Mouse (Mus musculus): ENCODE measurements at regions not wholly inside any gene's neighbourhood (a gene's known extent, or its start where the extent isn't known, plus 50 kb on each side); places are given as distances from the start of the nearest gene placed in this dataset.

DNA sequence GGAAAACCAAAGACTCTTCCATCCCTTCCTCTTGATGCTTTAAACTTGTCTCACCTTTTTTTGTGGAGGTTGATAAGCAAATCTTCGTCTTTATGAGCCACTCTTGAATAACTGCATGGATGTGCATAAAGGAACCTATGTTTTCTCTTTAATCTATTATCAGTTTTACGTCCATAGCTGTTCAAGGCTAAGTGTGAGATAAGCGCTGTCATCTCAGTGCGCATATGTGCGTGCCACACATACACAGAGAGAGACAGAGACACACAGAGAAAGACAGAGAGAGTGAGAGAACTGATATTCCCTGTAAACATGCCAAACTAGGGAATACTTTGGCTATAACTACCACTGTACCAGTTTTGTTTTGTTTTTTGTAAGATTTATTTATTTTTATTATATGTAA is 273.0 kb downstream of the Cd83 start:
- Histone ChIP-seq H3K4me2 (no peak overlapping the region), H3K27me3 (ENCODE audit: control insufficient read depth, insufficient read depth, low read length) (no peaks in the 10 kb centered on the region), H3K4me3 (ENCODE audit: low read depth, low read length) (no peak overlapping the region), H3K4me1 (ENCODE audit: control insufficient read depth, insufficient read depth, low read length) (peaks cover 32% of the 10 kb centered on the region), H3K27ac (ENCODE audit: low read depth, low read length) (0 out of 2 replicates have a peak overlapping the region, but pooled peaks have one; percentile 79), H3K9ac (ENCODE audit: low read depth, low read length) (no peak overlapping the region), H3K9me3 (replicated peaks; ENCODE audit: control insufficient read depth, low read length) (no peaks in the 10 kb centered on the region), H3K36me3 (ENCODE audit: control insufficient read depth, insufficient read depth, low read length) (no peaks in the 10 kb centered on the region)
- 65% methylated on average over 5 of the region's 5 CpGs for WGBS (ENCODE audit: insufficient replicate concordance)
- no peak for ATAC-seq (replicated peaks; ENCODE audit: insufficient number of reproducible peaks, low FRiP score, low TSS enrichment)

DNA sequence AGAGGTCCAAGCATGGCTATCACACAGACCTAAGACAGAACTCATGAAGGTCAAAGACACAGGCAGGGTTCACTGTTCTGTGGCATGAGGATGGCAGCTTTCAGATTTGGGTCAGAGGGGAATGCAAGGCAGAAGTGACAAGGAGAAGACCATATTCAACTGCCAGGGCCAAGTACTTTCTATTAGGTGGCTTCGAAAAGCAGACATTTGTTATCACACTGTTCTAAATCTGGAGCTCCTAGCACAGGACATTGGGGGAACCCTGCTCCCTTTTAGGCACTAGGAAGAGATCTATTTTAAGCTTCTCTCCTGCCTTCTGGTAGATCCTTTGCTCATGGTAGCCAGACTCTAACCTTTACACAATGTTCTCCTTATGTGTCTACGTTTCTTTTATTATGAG is 273.7 kb downstream of the Cd83 start:
- ATAC-seq (replicated peaks; ENCODE audit: insufficient number of reproducible peaks, low FRiP score, low TSS enrichment): no peak

GRCm38 (mm10) chr13:44059436-44059835 is 274.9 kb downstream of the Cd83 start:
- peaks cover 46% of the 10 kb centered on the region for H3K4me1 ChIP-seq (ENCODE audit: control insufficient read depth, insufficient read depth, low read length)
- 36% methylated on average over 8 of the region's 8 CpGs for WGBS (ENCODE audit: insufficient replicate concordance)
- H3K4me2 ChIP-seq: no peak overlapping the region
- H3K9ac ChIP-seq (ENCODE audit: low read depth, low read length): no peak overlapping the region
- no peaks in the 10 kb centered on the region for H3K36me3 ChIP-seq (ENCODE audit: control insufficient read depth, insufficient read depth, low read length)
- H3K9me3 ChIP-seq (replicated peaks; ENCODE audit: control insufficient read depth, low read length): no peaks in the 10 kb centered on the region
- no peak overlapping the region for H3K4me3 ChIP-seq (ENCODE audit: low read depth, low read length)
- no peak for ATAC-seq (replicated peaks; ENCODE audit: insufficient number of reproducible peaks, low FRiP score, low TSS enrichment)
- no peaks in the 10 kb centered on the region for H3K27me3 ChIP-seq (ENCODE audit: control insufficient read depth, insufficient read depth, low read length)
- no peak overlapping the region for H3K27ac ChIP-seq (ENCODE audit: low read depth, low read length)

More for the DNA sequence above, 273.7 kb downstream of the Cd83 start:
- Histone ChIP-seq H3K4me3 (ENCODE audit: low read depth, low read length) (no peak overlapping the region), H3K36me3 (ENCODE audit: control insufficient read depth, insufficient read depth, low read length) (no peaks in the 10 kb centered on the region), H3K9me3 (replicated peaks; ENCODE audit: control insufficient read depth, low read length) (no peaks in the 10 kb centered on the region), H3K27me3 (ENCODE audit: control insufficient read depth, insufficient read depth, low read length) (no peaks in the 10 kb centered on the region), H3K27ac (ENCODE audit: low read depth, low read length) (peak overlapping the region; percentile 79), H3K4me2 (no peak overlapping the region), H3K4me1 (ENCODE audit: control insufficient read depth, insufficient read depth, low read length) (peaks cover 37% of the 10 kb centered on the region), H3K9ac (ENCODE audit: low read depth, low read length) (no peak overlapping the region)
- 47% methylated on average over 2 of the region's 2 CpGs for WGBS (ENCODE audit: insufficient replicate concordance)

DNA sequence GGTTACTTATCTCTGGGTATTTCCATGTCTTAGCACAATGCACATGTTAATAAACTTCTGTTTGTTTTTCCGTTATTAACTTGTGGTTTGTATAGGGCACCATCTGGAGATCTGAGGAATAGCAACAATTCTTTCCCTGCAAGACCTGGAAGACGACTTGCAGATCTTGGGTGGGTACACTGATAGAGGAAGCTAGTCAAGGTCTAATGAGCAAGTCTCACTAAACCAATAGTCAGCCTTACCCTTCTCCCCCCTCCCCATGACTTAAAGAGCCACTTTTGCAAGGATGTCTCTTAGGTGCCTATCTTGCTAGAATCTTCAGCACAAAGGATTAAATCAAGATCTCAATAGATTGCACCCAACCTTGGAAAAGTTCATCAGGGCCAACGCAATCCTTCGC is 276.7 kb downstream of the Cd83 start:
- Histone ChIP-seq H3K36me3 (ENCODE audit: control insufficient read depth, insufficient read depth, low read length) (no peaks in the 10 kb centered on the region), H3K27me3 (ENCODE audit: control insufficient read depth, insufficient read depth, low read length) (no peaks in the 10 kb centered on the region), H3K4me1 (ENCODE audit: control insufficient read depth, insufficient read depth, low read length) (peaks cover 48% of the 10 kb centered on the region), H3K4me2 (no peak overlapping the region), H3K9ac (ENCODE audit: low read depth, low read length) (no peak overlapping the region), H3K4me3 (ENCODE audit: low read depth, low read length) (no peak overlapping the region), H3K9me3 (replicated peaks; ENCODE audit: control insufficient read depth, low read length) (no peaks in the 10 kb centered on the region), H3K27ac (ENCODE audit: low read depth, low read length) (no peak overlapping the region)
- 76% methylated on average over 4 of the region's 4 CpGs for WGBS (ENCODE audit: insufficient replicate concordance)
- ATAC-seq (replicated peaks; ENCODE audit: insufficient number of reproducible peaks, low FRiP score, low TSS enrichment): no peak

- no peak overlapping the region; the same call in 1 of the 2 replicates for H3K9ac ChIP-seq (ENCODE audit: low read depth, low read length)
- H3K4me1 ChIP-seq (ENCODE audit: control insufficient read depth, insufficient read depth, low read length): peaks cover 51% of the 10 kb centered on the region
- ATAC-seq (replicated peaks; ENCODE audit: insufficient number of reproducible peaks, low FRiP score, low TSS enrichment): no peak
- H3K36me3 ChIP-seq (ENCODE audit: control insufficient read depth, insufficient read depth, low read length): no peaks in the 10 kb centered on the region
- WGBS (ENCODE audit: insufficient replicate concordance): 50% methylated on average over 7 of the region's 7 CpGs
- peak overlapping the region; percentile 31; the same call in 1 of the 2 replicates for H3K27ac ChIP-seq (ENCODE audit: low read depth, low read length)
- no peaks in the 10 kb centered on the region for H3K27me3 ChIP-seq (ENCODE audit: control insufficient read depth, insufficient read depth, low read length)
- no peak overlapping the region for H3K4me3 ChIP-seq (ENCODE audit: low read depth, low read length)
- H3K4me2 ChIP-seq: no peak overlapping the region
- no peaks in the 10 kb centered on the region for H3K9me3 ChIP-seq (replicated peaks; ENCODE audit: control insufficient read depth, low read length)
Measured at GRCm38 (mm10) chr13:44061721-44062300, 277.2 kb downstream of the Cd83 start.

- Histone ChIP-seq H3K4me2 (no peak overlapping the region), H3K27ac (ENCODE audit: low read depth, low read length) (no peak overlapping the region), H3K27me3 (ENCODE audit: control insufficient read depth, insufficient read depth, low read length) (no peaks in the 10 kb centered on the region), H3K36me3 (ENCODE audit: control insufficient read depth, insufficient read depth, low read length) (no peaks in the 10 kb centered on the region), H3K9ac (ENCODE audit: low read depth, low read length) (no peak overlapping the region), H3K9me3 (replicated peaks; ENCODE audit: control insufficient read depth, low read length) (no peaks in the 10 kb centered on the region), H3K4me3 (ENCODE audit: low read depth, low read length) (no peak overlapping the region), H3K4me1 (ENCODE audit: control insufficient read depth, insufficient read depth, low read length) (peaks cover 50% of the 10 kb centered on the region)
- WGBS (ENCODE audit: insufficient replicate concordance): 62% methylated on average over 8 of the region's 8 CpGs
- ATAC-seq (replicated peaks; ENCODE audit: insufficient number of reproducible peaks, low FRiP score, low TSS enrichment): no peak
Measured at GRCm38 (mm10) chr13:44063317-44063716, 278.7 kb downstream of the Cd83 start.

DNA sequence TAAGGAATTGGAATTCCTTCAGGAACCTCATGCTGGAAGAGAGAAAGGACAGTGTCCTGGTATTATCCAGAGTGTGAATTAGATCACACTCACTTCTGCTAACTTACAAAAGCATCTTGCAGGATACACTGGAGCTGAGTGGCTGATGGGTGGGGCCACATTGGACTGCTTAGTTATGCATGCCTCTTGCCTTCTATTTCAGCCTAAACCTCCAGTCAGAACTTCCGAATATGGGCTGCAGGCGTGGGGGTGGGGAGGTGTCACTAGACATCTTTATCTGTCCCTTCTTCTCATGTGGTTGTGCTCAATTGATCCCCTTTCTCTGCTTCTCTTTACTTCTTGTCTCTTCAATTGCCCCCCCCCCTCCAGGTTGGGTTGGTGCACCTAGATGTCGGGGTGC is 279.5 kb downstream of the Cd83 start:
- 43% methylated on average over 3 of the region's 3 CpGs for WGBS (ENCODE audit: insufficient replicate concordance)
- Histone ChIP-seq H3K4me3 (ENCODE audit: low read depth, low read length) (no peak overlapping the region), H3K36me3 (ENCODE audit: control insufficient read depth, insufficient read depth, low read length) (no peaks in the 10 kb centered on the region)

DNA sequence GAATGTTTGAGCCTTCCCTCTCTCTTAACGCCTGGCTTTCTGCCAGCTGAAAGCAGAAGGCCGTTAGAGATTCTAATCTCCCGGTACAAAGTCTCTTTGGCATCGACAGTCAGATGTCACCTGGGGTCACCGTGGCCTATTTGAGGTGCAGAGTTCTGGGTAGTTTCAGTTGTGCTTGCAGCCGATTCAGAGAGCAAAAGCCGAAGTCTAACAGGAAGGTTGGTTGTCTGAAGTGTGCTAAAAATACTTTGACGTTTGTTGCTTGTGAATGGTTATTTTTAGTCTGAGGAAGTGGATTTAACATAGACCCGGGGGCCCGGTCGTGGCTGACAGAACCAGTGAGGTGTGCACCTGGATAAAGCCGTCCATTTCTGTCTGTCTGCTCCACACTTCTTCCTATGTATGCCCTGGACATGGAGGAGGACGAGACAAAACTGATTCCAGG is 281.2 kb downstream of the Cd83 start:
- H3K9ac ChIP-seq (ENCODE audit: low read depth, low read length): 0 out of 2 replicates have a peak overlapping the region, but pooled peaks have one; percentile 22
- H3K9me3 ChIP-seq (replicated peaks; ENCODE audit: control insufficient read depth, low read length): no peaks in the 10 kb centered on the region
- no peaks in the 10 kb centered on the region for H3K27me3 ChIP-seq (ENCODE audit: control insufficient read depth, insufficient read depth, low read length)
- peak overlapping the region; percentile 45 for H3K4me2 ChIP-seq
- H3K36me3 ChIP-seq (ENCODE audit: control insufficient read depth, insufficient read depth, low read length): no peaks in the 10 kb centered on the region
- H3K27ac ChIP-seq (ENCODE audit: low read depth, low read length): peak overlapping the region; percentile 88
- 11% methylated on average over 13 of the region's 13 CpGs for WGBS (ENCODE audit: insufficient replicate concordance)
- ATAC-seq (replicated peaks; ENCODE audit: insufficient number of reproducible peaks, low FRiP score, low TSS enrichment): no peak
- H3K4me1 ChIP-seq (ENCODE audit: control insufficient read depth, insufficient read depth, low read length): peaks cover 43% of the 10 kb centered on the region
- no peak overlapping the region for H3K4me3 ChIP-seq (ENCODE audit: low read depth, low read length)

More for the DNA sequence above, 279.5 kb downstream of the Cd83 start:
- Histone ChIP-seq H3K27ac (ENCODE audit: low read depth, low read length) (no peak overlapping the region), H3K4me2 (no peak overlapping the region), H3K27me3 (ENCODE audit: control insufficient read depth, insufficient read depth, low read length) (no peaks in the 10 kb centered on the region), H3K9ac (ENCODE audit: low read depth, low read length) (no peak overlapping the region), H3K4me1 (ENCODE audit: control insufficient read depth, insufficient read depth, low read length) (peaks cover 47% of the 10 kb centered on the region), H3K9me3 (replicated peaks; ENCODE audit: control insufficient read depth, low read length) (no peaks in the 10 kb centered on the region)
- no peak for ATAC-seq (replicated peaks; ENCODE audit: insufficient number of reproducible peaks, low FRiP score, low TSS enrichment)

DNA sequence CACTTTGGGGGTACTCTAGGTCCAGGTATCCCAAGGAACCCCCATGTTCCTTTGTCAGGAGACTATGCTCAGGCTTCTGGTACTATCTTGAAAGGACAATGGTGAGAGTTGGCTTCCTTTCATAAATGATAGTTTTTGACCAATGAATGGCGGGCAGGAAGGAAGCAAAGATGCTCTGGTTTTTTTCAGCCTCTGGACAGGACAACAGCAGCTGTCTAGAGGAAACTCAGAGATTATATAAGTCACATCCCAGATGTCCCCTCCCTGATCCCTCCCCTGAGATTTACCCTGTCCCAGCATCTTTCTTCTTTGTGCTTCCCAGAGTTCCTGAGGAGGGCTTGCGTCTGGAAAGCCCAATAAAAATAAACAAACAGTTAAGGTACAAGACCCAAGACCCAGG is 282.7 kb downstream of the Cd83 start:
- Histone ChIP-seq H3K4me1 (ENCODE audit: control insufficient read depth, insufficient read depth, low read length) (peaks cover 39% of the 10 kb centered on the region), H3K27me3 (ENCODE audit: control insufficient read depth, insufficient read depth, low read length) (no peaks in the 10 kb centered on the region), H3K4me3 (ENCODE audit: low read depth, low read length) (no peak overlapping the region), H3K4me2 (no peak overlapping the region), H3K27ac (ENCODE audit: low read depth, low read length) (no peak overlapping the region), H3K36me3 (ENCODE audit: control insufficient read depth, insufficient read depth, low read length) (no peaks in the 10 kb centered on the region), H3K9me3 (replicated peaks; ENCODE audit: control insufficient read depth, low read length) (no peaks in the 10 kb centered on the region), H3K9ac (ENCODE audit: low read depth, low read length) (no peak overlapping the region)
- no peak for ATAC-seq (replicated peaks; ENCODE audit: insufficient number of reproducible peaks, low FRiP score, low TSS enrichment)
- 52% methylated on average over 2 of the region's 2 CpGs for WGBS (ENCODE audit: insufficient replicate concordance)
